Mouse (Mus musculus) naive thymus-derived CD4-positive, alpha-beta T cell, adult 2 months (primary cell): ENCODE measurements around the gene Cbwd1.

Experiments
- DNase-seq: peaks from one replicate; pipeline ENCODE4 v3.0.0-alpha.2; 2011; ENCODE audit warnings: low read depth

Cbwd1 gene

DNA sequence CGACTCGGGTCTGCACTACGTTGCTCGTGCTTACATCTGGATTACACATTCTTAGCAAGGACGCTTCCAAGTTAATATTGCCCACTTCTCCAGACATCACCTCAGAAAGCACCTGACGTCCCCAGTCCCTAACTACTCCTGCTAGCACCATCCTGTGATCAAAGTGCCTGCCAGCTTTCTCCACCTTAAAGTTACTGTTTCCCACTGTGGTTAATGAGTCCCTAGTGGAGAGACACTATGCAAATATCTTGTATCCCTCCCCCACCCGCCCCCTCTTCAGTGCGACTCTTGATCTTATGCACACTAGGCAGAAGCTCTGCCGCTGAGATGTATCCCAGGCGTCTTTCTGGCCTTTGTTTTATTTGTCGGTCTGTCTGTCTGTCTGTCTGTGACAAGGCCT, 16.6 kb upstream of the Cbwd1 start:
- DNase-seq, result no peak

DNA sequence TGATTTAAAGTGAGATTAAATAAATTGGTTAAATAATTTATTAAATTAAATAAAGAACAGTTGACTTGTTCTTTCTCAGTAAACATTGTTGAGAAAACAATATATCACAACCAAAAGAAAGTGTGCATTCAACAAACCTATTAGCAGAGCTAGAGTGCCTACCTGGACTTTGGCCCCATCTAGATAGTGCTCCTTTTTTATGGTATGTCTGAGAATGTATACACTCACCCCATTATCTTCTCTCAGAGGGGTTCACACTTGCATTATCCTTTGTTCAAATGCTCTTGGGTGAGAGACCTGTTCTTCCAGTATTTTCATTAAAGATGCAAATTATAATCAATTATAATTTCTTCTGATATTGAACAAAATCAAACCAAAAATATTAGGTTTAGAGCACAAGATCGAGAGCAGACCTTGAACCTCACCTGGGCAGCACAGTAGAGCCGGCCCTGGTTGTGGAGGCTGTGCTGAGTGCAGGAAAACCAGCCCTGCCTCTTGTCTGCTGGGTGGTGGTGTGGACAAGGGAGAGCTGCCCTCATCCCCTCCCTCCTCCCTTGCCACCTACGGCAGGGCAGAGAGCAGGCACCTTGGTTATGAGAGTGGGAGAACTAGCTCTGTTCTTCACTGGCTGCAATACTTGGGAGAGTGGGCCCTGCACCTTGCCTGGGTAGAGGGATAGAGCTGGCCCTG, 11.4 kb upstream of the Cbwd1 start:
- no peak for DNase-seq

DNA sequence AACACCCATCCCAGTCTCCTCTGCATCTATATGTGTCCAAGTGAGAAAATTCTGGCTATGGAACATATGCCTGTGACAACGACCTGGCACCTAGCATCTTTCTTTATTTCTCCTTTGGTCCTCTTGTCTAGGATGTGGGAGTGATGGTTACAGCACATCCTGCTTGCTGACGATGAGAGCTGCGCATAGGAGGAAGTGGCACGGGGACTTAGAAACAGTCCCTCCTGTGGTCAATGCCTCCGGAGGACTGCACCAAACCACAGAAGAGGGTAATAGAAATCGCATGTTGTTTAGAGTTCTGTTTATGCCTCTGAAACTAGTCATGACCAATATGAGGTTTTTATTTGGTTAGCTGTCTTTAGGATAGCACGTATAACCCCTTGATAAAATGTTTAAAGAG, 9.9 kb upstream of the Cbwd1 start:
- peak; percentile 57 for DNase-seq

DNA sequence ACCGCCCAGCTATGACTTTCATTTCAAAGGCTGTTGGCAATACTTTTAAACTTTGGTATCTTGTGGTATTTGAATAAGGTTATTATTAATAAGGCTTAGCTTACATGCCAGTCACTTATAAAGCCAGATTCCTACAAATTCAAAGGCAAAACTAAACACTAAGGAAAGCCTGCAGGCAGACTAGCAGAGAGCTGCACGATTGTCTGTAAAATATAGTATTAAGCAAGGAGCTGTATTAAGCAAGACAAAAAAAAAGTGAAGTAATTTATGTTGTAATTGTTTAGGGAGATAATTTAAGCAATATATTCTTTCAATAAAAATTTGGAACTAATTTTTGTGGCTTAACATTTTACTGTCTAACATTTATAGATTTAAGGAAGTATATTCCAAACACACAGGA, 5.5 kb upstream of the Cbwd1 start:
- no peak for DNase-seq

DNA sequence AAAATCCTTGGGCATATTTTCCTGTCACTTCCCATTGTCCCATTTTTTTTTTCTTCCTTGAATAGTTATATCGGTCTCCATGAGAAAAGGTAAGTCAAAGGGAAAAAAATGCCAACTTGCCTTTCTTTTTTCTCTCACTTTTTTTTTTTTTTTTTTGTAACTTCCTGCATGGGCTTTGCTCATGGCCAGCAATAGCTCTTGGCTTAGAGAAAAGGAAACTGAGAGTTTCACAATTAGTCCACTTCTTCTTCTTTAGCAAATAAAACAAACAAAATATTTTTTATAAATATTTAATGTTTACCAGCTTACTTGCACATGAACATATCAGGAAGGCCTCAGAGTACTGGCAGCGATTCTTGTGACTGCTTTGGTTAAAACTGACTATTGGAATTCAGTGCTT, 4.8 kb upstream of the Cbwd1 start:
- no peak for DNase-seq

DNA sequence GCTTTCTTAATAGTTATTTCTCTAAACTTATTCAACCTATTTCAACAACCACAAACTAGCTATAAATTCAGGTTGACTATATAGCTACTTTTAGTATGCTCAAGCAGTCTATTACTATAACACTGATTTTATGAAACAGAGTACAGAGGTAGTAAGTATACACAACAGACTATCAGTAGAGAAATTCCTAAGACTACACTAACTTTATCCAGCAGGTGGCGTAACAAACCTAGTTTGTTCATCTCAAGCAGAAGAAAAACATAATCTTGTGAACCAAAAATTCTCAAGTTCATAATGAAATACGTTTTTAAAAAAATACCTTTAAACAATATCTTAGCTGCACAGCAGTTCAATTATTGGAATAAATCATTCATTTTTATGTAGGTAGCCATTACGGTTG, 2.9 kb downstream of the Cbwd1 start:
- DNase-seq, result peak; percentile 87

DNA sequence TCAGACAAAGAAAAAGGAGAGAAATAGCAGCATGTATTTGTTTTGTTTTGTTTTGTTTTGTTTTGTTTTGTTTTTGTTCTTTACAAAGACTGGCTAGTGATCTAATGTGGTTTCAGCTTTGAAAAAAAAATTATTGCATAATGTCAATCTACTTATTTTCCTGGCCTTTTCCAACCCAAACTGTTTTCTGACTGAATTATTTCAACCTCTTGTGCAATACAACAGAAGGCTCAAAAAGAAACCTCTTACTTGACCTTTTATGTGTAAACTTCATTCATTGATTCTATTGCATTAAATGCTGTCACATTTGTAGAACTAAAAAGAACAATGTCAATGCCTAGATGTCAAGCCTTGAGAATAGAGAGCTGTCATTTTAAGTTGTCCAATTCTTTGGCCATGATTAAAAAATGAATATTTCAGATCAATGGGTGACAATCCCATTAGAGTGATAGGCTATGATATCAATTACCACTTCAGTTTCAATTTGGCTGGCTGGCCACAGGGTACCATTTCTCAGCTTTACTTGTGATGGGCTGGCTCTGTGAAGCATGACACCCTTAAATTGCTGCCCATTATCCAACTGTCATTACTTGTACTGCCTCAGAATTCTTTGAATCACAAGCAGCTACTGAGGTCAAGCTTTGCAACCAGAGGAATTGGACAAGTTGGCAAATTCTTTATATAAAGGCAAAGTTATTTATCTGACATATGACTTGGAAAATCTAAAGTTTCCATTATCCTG, 15.7 kb downstream of the Cbwd1 start:
- DNase-seq, result no peak

DNA sequence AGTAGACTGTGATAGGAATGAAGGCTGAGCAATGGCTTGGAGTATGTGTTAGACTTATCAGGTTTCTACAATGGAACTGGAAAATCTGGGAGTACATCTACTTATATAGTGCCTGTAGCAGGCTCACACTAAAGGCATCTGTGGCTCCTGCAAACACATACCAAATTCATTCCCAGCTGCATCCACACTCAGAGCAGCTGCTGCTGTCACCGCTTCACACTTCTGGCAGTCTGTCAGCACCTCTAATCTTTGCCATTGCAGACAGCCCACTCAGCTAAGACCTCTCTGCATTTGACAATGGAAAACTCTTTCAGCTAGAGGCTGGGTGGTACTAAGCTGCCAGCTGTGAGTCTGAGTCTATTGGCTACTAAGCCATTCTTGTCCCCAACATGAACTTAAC, 24.3 kb downstream of the Cbwd1 start:
- DNase-seq, result no peak

DNA sequence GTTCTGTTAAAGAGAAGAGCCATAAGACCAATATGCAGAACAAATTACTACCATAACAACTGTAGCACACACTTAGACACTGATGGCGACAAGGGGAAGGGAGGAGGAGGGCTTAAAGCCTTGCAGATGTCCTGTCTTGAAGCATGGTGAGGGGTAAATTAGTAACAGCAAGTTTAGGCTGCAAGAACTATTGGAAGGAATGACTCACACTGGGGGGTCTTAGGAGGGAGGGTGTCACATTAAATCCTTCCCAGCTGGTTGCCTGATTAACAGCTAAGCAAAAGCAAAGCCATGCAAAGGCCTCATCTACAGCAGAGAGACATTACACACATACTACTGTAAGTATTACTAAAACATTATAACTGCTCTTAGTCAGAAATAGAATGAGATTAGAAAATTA, 32.4 kb downstream of the Cbwd1 start:
- DNase-seq, result no peak

DNA sequence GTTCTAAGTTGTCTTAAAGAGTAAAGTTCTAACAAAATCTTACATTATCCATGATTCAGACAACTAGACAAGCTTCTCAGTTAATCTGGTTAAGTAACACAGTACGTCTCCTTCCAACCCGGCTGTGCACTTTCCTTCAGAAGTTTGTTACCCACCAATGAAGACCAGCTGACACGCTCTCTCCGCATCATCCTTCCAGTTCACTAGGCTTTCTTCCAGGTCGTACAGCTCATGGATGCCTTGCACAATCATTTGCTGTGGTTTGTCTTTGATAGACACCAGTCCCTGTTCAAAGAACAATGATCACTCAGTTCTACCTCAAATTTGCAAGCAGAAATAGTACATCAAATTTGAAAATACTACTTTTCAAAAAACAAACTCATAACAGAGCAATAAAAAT, 40.5 kb downstream of the Cbwd1 start:
- DNase-seq, result no peak

DNA sequence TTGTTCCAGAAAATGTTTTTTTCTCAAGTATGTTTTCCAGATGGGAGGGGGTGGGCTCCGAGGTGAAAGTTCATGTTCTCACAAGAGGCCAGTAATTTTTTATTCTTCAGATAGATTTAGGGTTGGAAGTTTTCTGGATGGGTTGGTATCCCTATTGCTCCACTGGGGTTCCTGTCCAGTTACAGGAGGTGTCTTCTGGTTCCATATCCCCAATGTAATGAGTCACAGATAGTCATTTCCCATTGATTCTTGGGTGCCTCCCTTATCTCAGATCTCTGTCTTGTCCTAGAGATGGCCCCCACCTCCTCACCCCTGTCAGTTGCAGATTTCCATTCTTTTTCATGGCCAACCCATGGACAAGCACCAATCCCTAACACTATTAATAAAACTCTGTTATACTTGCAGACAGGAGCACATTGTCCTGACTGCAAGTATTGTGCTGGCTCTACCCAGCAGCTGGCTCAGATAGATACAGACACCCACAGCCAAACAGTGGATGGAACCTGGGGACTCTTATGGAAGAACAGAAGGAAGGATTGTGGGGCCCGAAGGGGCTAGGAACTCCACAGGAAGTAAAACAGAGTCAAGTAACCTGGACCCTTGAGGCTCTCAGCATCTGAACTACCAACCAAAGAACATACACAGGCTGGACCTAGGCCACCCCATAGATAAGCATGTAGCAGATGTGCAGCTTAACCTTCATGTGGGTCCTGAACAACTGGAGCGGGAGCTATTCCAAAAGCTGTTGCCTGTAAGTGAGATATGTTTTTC, 52.8 kb downstream of the Cbwd1 start:
- no peak for DNase-seq

DNA sequence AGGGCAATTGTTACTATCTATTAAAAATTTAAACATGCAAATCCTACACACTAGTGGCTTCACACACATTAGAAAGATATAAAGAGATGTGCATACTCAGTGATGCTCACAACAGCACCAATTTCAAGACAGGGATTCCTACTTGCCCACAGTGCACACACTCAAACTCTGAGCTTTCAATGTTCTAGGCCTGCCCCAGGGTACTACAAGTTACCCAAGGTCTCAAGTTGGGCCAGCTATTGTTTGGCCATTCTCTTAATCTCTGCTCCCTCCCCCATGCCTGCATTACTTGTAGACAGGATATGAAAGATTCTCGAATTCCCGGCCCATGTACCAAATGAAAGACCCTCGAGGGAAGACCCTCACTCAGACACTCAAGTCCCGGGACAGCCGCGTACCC, 53.8 kb downstream of the Cbwd1 start:
- no peak for DNase-seq

DNA sequence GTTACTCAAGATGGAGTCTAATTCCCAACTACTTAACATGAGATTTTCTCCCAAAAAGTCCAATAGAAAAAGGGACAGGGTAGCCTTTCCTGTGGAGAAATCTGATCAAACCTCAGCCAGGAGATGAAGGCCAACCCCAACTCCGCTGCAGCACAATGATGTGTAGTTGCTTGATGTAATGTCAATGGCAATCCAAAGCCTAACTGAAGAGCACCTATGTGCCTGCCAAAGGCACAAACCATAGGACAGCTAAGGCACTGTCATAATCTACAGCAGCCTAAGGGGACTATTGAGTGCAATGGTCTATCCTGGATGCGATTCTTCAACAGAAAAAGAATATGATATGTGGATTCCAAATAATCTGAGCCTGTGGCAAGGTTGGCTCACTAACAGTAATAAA, 58.6 kb downstream of the Cbwd1 start:
- DNase-seq, result no peak

DNA sequence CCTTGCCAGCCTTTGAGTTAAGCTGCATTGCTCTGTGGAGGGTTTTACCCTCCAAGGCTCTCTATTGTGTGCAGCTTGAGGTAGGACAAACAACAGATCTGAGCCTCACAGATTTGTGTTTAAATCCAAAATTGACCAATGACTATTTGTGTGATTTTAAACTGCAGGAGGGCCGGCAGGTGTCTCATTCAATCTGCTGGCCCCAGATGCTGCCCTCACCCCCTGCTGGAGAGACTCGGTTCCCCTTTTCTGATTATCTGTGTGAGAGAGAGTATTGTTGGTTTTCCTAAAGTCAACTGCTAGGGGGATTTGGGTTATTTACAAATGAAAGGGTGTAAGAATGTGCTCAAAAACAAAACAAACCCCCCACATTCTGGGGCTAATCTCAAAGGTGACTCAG, 59.2 kb downstream of the Cbwd1 start:
- DNase-seq, result no peak

DNA sequence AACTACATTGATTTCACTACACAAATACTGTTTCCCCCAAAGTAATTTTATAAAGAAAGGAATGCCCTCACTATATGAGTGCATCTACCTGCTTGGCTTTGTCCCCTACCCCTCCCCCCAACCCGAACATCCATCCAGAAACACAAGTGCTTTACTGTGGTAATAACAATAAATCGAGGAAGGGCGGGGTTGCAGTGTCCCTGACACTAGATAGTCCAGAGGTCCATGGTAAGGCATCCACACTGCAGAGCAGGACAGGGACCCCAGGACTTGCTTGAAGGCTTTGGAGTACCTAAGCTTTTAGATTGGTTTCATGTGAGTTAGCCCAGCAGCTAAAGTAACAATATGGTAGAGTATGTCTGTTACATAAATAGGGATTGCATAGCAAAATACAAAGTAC, 59.7 kb downstream of the Cbwd1 start:
- no peak for DNase-seq

DNA sequence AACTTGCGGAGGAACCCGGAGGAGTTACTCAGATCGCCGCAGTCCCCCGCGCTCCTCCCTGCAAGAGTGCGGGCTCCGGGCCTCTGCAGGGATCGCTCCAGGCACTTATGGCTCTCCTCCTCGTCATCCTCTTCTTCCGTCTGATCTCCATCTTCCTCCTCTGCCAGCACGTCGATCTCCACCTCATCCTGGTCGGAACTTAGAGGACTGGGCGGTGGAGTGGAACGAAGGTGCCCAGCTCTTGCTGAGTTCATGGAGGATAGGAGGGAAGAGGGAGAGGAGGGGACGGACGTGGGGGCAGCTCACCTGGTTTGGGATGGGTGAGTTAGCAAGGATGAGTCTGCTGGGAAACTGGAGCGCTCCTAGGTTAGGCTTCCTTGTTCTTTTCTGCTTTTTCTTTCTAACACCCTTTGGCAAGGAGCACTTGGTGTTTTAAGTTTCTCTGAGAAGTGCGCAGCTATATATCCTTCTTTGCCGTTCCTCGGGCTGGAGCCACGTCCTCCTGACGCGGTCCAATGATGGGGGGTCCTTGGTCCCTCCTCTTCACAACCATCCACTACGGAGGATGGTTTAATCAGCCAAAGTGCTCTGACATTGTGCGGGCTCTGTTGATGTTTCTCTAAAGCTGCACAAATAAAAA, 60.7 kb downstream of the Cbwd1 start, which contains the start of gene Foxd4:
Gene Foxd4, minus strand, starts transcription at position 617 of the 640 bp plus-strand sequence.
- no peak for DNase-seq

DNA sequence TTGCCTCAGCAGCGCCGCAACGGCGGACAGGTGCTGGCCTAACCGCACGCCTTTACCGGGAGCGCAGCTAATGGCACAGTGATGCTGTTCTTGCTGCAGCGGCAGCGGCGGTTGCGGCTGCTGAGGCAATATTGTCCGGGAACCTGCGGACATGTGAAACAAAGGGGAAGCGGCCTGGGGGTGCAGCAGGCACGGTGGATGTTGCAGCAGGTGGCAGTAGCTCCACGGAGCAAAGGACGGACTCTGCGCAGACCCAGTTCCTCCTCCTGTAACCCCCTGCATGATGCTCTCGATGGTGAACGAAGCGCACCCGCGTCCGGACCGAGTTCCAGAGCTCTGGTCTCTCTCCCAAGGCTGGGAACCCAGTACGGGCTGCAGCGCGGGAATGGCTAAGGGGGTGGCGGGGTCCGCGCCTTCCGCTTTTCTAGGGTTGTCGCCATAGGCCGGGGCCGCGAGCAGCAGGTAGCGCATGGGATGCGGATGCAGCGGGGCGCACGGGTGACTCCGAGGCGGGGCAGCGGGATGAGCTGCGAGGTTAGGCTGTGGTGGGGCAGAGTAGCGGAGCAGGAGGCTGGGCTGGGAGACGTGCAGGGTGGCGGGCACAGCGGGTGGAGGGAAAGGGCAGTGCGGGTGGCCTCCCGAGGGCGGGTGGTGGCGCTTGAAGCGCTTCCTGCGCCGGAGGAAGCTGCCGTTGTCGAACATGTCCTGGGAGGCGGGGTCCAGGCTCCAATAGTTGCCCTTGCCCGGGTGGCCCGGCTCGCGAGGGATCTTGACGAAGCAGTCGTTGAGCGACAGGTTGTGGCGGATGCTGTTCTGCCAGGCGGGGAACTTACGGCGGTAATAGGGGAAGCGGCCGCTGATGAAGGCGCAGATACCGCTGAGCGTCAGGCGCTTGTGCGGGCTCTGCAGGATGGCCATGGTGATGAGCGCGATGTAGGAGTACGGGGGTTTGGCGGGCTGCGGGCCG, 61.5 kb downstream of the Cbwd1 start:
- no peak for DNase-seq

DNA sequence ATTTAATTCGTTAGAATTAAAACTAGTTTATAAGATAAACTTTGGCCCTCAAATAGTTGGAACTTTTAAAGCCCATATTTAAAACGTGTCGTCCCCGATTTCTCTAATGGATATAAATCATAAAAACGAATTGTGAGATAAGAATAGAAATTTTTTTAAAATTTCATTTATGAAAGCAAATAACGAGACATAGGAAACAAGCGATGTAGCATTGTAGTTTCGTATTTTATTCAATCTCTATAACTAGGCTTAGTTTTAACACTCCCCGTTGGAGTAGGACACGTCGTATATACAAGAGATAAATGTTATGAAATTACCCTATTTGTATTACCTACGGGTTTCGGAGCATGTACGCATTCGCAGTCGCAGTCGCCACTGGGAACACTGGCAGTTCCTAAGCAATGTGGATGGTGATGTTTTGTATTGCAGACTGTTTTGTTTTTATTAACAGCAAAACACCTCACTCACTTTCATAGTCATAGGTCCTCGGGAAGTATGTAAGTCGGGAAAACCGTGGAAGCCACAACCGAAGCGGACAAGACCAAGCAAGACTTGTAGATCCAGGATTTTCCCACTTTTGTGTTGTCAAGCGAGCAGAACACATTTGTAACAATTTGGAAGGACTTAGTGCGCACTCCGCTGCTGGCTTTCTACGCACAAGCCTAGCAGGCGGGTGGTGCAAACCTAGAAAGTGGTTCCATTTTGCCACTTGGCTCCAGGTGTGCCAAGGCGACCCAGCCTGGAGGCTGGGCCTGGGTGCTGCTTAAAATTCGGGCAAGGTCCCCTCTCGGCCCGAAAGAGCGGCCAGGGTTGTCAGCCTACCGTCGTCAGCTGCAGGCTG, 62.5 kb downstream of the Cbwd1 start:
- no peak for DNase-seq

DNA sequence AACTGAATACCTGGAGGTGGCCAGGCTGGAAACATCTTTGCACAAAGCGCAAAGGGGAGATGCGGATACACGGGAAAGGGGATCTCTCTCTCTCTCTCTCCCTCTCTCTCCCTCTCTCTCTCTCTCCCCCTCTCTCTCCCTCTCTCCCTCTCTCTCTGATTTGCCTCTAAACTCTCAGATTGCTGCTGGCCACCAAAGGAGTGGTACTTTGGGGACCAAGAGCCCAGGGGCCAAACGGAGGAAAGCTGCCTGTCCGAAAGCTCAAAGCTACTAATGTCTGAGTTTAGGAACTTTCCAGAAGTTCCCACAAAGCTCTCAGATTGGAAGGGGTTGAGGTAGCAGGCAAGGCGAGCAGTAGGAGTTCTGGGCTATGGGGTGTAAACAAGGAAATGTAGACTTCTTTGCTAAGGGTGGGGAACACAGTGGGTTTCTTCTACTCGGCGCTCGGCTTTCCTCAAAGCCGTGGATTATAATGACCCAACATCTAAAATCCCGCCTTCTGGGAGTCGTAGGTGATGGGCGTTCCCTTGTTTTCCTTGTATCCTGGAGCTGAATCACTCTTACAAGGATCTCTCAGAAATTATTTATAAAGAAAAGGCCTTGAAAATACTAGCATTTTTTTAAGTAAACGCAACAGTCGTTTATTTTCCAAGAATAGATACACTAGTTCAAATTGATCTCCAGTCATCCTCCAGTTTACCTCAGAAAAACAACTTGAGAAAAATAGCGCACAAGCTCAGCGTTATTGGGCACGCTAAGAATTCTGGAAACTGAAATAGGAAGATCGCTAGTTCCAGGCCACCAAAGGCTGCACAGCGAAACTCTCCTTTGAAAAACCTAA, 63.3 kb downstream of the Cbwd1 start:
- DNase-seq, result no peak
